Mouse (Mus musculus) spleen, postnatal 4 days (tissue): ENCODE measurements around the gene Orc2.

Experiments
- DNase-seq, 2 experiments: peaks; one replicate each; pipeline ENCODE4 v3.0.0; 2022; ENCODE audit warnings: low spot score in 2 of 2

Orc2 gene

DNA sequence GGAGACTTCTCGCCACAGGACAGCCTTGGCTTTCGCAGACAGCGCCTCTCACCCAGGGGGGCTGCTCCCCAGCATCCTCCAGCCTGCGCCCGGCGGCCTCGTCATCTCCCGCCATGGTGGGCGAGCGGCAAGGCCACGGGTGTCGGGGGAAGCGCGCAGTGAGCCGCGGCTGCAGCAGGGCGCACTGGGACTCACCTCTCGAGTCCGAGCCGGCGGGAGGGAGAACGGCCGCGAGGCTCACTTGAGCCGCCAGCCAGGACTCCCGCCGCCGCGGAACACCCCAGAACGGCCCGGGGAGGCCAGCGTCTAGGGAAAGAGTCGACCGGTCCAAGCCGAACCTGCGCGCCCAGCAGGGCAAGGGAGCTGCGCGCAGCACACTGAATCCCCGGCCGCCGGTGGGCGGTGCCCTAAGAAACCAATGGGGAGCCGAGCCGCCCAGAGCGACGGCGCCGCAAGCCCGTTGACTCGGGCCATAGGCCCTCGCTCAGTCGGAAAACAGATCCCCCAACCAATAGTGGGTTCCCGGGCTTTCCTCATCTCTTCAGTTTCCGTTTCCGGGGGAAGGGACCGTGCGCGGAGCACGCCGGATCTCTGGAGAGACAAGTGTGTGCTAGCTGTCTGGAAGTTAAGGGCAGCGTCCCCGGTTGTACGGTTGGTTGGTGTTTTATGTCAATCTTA, at the start of gene Orc2:
Orc2 (minus strand) TSS at position 533 of the 678 bp plus-strand sequence.
- DNase-seq, result peak; percentile 90 to 95

DNA sequence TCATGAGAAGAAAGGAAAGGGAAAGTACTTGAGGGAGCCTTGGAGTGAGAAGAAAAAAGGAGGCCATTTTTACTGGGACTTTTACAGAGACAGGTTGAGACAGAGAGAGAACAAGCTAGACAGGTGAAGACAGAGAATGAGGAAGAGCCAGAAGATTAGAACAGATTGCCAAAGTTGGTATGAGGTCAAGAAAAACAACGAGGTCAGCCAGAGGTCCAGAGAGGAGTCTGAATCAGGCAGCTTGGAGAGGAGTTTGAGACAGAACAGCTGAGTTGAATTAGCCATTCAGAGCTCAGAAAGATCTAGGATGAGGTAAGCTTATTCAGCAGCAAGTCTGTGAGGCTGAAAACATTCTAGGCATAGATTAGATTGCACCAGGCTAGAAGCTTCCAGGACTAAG, 36.5 kb upstream of the Orc2 start:
- no peak for DNase-seq

DNA sequence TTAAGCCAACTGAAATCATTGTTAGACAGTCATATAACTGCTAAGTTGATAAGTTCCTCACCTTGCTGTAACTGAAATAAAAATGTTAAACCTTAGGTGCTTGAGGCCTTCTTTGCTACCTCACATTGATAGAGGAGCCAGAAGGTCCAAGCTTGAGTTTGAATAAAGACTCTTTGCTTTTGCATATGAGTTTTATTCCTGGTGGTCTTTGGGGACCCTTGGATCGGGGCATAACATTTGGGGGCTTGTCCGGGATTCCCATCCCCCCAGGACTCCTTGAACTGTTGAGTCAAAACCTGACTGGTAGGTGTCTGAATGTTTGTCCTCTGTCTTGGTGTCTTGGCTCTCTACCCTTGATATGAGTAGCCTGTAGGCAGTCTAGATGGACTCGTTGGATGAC, 2.3 kb upstream of the Orc2 start:
- no peak for DNase-seq

DNA sequence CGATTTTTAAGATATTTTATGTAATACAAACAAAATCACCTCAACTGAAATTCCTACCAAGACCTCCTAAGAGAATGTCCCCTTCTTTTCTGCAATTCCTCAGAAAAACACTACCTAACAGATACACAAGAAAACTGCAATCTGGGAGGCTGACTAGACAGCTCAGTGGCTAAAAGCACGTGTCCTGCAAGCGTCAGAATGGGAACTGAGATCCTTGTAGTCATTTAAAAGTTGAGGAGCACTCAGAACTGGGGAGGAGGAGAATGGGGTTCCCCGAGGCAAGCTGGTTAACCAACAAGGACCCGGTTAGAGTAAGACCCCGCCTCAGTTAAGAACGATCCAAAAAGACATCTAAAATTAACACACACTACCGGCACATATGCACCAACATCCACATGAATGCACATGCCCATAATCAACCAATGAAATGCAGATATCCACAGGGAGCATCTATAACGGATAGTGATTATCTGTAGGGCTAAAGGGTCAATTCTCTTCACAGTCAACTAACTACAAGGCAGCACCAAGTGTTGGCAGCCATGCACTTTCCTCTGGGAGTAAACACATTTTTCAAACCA, 1.0 kb downstream of the Orc2 start:
- no peak for DNase-seq

DNA sequence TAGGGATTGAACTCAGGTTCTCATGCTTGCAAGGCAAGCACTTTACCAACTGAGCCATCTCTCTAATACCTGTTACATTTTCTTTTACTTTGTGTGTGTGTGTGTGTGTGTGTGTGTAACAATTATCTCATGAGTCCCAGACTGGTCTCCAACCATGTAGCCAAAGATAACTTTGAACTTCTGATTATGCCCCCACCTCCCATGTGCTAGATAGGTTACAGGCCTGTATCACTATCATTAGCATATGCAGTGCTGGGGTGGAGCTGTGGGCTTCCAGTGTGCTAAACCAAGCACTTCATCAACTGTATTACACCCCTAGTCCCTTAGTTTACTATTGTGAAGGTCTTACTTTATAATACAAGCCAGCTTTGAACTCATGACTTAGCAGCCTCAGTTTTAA, 1.8 kb downstream of the Orc2 start:
- no peak for DNase-seq

DNA sequence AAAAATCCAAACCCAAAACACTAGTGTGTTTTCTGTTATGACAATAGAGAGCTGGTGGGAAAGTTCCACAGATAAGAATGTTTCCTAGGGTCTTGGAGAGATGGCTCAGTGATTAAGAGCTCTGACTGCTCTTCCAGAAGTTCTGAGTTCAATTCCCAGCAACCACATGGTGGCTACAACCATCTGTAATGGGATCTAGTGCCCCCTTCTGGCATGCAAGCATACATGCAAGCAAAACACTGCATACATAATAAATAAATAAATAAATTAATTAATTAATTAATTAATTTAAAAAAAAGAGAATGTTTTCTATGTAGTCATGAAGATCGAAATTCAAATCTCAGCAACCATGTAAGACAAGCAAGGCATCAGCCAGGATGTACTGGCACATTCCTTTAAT, 6.2 kb downstream of the Orc2 start:
- DNase-seq, result no peak

DNA sequence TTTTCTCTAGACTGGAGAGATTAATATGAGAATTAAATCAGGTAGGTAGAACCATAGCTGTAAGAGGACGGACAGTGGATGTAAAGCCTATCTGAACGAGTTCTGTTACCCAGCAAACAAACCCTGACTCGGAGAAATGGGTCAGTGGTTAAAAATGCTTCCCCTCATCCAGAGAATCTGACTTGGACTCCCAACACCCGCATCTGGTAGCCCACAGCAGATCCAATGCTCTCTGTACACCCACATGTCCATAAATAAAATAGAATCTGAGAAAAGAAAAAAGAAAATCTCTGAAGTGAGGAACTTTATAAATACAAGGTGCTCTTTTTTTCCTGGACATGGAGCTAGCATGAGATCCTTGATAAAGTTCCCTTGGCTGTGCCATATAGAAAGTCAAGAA, 7.2 kb downstream of the Orc2 start:
- DNase-seq, result no peak

DNA sequence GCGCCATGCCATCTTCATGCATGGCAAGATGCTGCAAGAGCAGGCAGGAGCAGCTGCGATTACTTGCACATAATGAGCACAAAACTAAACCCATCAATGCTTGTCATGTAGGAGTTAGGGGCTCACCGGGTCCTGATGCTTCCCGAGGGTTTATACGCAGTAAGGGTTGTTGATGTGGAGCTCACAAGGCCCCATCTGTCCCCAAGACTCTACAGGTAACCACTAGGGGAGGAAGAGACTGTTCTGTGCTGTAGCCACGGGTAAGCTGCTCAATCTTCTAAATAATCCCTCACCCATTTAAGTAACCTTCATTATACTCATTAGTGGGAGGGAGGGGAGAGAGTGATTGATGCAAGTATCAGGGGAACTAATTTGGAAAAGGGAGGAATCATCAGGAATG, 9.3 kb downstream of the Orc2 start:
- no peak for DNase-seq

DNA sequence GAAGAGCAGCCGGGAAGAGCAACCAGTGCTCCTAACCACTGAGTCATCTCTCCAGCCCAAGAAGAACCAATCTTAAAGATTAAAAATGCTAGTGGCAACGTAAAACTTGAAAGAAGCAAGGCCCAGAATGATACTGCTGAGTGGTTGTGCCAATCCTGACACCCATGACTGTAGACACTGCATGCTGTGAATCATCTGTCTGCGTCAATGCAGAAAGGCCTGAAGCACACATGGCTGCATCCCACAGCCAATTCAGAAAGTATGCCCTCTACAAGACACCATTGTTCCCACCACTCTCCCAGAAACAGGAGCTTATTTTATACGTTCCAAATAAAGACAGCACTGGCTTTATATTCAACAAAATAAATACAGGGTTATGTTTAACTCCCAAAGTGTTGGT, 22.3 kb downstream of the Orc2 start:
- no peak for DNase-seq

DNA sequence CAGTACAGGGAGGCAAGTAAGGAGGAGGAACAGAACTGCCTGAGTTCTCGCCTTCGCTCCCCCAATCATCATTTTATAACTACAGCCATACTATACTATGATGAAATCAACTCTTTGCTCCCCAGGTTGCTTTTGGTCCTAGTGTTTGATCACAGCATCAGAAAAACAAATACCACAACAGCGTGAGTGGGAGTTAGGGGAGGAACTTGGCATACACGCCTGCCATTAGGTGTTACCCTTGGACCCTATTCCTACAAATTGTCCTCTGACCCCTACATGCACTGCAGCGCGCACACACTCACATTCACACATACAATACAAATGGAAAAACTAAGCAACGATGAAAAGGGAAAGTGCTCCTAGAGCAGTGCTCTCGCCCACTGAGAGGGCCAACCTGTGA, 29.2 kb downstream of the Orc2 start:
- no peak for DNase-seq

DNA sequence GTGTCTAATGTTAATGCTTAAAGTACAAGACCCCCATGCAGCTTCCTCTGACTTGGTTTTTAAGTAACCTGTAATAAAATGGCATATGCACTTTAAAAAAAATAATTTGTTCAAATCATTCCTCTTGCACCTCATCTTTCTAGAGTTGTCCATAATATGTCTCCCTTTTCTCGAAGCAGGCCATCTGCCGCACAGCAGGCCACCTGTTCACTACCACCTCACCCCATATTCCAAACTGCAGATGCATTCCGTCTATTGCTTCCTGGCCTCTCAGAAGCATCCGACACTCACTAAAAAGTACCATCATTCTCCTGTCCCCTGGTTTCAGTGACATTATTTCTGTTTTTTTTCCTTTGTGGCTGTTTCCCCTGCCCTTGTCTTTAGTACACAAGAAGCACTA, 39.3 kb downstream of the Orc2 start:
- no peak for DNase-seq

DNA sequence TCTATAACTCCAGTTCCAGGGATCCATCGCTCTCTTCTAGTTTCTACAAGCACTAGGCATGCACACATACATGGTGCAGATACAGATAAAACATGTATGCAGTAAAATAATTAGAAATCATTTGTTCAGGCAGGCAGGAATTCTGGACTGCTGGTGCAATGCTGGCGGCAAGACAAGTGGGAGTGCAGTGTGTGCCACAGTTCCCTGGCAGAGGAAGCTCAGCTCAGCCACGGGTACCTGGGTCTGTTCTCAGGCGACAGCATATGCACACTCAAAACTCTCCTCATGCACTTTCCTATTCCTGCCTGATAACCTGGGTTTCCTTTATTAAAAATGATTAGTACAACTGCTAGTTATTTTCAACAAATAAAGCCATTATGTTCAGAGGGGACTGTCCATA, 39.9 kb downstream of the Orc2 start:
- DNase-seq, result no peak

DNA sequence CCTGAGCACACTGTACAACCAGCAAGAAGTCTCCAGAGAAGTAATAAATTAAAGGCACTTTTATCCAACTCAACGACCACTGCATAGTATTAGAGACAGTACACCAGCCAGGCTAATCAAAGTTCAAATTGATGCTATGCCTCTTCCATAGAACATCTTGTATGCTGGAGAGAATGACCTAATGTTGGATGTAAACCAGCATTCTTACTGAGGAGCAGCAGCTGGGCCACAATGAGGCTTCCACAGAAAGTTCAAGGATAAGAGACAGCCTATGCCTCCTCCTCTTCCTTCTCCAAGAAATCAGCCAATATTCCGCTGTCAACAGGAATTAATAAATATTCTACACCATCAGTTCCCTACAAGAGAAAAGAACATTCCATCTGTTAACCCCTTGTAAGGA, 41.0 kb downstream of the Orc2 start:
- DNase-seq, result no peak

DNA sequence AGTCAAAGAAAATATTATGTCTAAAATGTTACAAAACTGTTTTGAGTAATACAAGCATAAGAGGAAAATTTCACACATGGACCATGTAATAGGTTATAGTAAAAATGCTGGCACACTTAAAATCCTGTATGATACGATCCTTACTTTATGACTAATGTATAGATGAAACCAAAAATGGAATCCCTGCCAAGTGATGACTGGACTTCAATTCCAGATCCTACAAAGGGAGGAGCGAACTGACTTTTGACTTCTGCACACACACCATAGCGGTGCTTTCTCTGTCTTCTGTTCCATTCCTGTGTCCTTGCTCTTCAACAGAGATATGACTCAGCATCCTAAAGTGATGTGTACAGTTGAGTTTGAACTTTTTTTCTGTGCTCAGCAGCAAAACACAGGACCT, 44.3 kb downstream of the Orc2 start:
- DNase-seq, result no peak

DNA sequence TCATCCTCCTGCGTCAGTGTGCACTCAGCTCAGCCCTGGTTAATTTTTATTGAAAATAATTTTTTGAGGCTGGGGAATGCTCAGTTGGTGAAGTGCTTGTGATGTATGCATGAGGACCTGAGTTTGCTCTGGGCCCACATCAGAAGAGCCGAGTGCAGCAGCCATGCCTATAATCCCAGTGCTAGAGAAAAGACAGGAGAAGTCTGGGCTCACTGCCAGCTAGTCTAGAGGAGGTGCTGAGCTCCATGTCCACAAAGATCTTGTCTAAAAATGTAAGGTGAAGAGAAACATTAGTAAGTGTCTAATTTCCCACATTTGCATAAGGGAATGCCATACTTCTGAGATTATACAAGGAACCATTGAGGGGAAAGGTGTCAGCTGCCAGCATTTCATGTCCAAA, 46.0 kb downstream of the Orc2 start:
- DNase-seq, result no peak

DNA sequence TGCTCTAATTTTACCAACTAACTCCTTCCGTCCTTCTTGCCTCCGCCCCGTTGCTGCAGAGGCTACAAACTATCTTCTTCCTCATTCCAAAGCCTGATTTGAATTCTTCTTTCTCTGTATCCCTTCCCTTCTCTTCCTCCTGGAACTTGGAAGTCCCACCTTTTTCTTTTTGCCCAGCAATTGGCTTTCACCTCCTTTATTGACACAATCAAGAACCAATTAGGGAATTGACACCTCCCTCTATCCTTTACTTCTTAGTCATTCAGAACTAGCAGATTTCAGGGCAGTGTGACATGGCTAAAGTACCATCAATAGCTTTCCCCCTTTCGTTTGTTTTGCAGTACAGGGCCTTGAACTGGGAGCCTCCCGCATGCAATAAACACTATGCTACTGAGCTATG, 46.7 kb downstream of the Orc2 start:
- no peak for DNase-seq

DNA sequence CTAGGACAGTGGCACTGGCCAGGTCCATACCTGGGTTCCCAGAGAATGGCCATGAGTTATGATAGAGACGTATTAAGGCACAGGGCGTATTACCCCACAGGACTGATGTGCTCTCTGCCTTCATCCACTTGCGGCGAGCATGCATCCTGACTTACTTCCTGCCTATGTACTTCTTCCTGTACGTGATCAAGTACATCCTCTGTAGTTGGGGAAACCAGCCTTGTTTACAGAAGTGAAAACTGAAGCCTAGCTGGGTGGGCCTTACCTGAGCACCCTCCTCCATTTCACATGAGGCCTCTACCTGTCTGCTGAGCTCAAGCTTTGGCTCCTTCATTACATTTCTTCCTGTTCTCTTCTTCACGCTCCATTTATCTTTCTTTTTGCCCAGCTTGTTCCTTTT, 50.6 kb downstream of the Orc2 start:
- DNase-seq, result no peak

DNA sequence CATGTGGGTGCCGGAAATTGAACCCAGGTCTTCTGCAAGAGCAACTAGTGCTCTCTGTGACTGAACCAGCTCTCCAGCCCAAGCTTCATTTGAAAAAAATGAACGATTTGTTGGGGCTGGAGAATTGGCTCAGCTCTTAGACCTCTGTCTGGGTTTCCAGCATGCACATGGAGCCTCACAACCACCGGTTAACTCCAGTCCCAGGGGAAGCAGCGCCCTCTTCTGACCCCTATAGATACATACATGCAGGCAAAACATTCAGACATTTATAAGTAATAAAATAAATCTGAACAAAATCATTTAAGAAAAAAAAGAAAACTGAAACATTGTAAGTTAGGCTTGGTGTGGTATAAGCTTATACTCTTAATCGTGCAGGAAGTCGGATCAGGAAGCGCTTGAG, 56.5 kb downstream of the Orc2 start:
- no peak for DNase-seq

DNA sequence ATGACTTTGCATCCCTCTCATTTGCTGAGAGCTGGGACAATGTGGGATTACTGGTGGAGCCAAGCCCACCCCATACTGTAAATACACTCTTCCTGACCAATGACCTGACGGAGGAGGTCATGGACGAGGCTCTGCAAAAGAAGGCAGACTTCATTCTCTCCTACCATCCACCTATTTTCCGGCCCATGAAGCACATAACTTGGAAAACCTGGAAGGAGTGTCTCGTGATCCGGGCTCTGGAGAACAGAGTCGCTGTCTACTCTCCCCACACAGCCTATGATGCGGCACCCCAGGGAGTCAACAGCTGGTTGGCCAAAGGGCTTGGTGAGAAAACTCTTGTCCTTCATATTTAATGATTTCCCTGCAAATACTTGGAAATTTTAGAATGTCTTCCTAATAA, 57.1 kb downstream of the Orc2 start:
- DNase-seq, result no peak

DNA sequence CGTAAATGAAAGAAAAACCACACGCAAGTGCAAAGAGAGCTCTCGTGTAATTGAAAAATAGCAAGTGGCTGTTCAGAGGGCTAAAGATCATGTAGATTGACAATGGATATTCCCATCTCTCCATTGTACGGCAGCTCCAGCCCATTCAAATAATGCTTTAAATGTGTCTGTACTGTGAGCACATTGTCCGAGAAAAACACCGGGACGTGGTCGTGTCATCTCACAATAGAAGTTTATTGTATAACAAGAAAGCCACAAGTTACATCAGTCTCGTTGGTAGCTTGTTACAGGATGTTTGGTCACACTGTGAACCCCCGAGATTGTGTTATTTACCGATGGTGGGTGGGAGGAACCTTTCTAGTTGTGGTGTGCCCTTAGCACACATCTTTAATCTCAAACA, 59.0 kb downstream of the Orc2 start:
- DNase-seq, result no peak

DNA sequence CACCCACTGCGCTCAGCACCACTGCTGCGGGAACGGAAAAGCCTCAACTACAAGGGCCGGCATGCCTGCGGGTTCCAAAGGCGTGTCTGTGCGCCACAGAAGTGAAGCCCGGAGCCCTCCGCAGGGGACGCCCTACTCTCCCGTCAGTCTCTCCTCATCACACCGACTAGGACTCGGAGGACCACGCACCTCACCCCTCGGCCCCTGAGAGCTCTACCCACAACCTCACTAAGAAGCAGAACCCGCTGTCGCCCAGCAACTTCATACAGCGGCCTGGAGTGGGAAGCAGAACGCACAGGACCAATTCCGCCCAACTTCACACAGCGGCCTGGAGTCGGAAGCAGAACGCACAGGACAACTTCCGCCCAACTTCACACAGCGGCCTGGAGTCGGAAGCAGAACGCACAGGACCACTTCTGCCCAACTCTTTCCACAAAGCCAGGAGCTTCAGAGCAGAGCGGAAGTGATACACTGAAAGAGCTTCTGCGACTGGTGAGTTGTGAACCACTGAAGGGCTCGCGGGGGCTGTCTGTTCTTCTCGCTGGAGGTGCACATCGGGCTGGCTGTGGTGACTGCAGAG, 59.7 kb downstream of the Orc2 start, which contains the start of the genes Nif3l1 and Ppil3:
Nif3l1 (plus strand) TSS at position 9 of the 580 bp plus-strand sequence.
Ppil3 (minus strand) TSS at position 344 of the 580 bp plus-strand sequence.
- DNase-seq, result peak; percentile 75 to 86

DNA sequence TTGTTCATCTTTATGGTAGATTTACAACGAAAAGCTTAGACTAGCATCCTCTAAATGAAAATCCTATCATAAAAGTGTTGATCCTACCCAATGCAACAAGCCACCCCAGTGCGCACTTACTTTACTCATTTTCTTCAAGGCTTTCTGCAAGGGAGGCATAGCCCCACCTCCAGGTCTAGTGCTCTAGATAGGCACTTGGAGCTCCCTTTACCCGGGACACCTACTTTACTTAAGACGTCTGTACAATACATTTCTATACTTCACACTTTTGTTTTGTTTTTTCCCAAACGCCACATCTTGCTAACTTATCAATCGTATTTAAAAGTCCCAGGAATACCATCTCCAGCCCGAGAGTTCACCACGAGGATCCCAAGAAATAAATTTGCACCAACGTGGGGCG, 60.2 kb downstream of the Orc2 start:
- DNase-seq, result no peak

DNA sequence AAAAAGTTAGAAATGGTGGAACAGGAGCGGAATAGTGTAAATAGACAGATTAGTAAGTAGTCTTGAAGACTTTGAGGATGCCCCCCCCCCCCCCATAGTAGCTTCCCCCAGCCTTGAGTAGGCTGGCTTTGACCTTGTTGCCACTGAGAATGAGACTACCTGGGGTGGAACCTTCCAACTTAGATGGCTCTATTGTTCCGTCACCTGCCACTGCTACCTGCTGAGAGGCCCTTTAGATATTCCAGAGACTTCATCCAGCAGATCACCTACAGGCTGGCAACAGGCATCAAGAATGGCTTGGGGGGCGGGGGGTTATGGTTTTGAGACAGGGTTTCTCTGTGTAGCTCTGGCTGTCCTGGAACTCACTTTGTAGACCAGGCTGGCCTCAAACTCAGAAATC, 80.4 kb downstream of the Orc2 start:
- no peak for DNase-seq
